Mouse (Mus musculus) small intestine, adult 2 months (tissue): ENCODE measurements around the gene Msantd1.

Experiments
- CTCF ChIP-seq: fragments of 200-500 bp; IDR thresholded peaks from 2 replicates; pipeline ENCODE4 v1.5.1; 2012; ENCODE audit warnings: low read depth, mild to moderate bottlenecking, control low read depth, inconsistent platforms, low read length, moderate library complexity, mixed read lengths; ENCODE audit not compliant: insufficient replicate concordance, insufficient read length; ENCODE audit errors: extremely low read depth
- POLR2A ChIP-seq: fragments of 200-500 bp; IDR thresholded peaks from 2 replicates; pipeline ENCODE4 v1.6.1; 2012; ENCODE audit warnings: low read depth, mild to moderate bottlenecking, control low read depth, inconsistent platforms, low read length, moderate library complexity

DNA sequence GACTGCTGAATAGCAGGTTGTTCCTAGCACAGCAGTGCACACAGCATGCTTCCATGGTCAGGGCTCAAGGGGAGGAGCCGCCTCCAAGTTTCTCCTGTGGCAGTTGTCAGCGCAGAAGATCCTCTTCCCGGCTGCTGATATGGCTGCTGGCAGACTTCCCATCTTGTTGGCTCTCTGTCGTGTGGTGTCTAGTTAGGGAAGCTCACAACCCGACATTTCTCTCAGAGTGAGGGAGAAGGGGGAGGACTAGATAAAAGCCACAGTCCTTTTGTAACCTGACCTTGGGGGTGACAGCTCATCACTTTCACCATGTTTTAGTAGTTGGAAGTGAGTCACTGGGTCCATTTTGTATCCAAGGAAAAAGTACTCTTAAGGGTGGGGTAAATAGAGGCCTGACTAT is 47.8 kb downstream of the Msantd1 start:
- TF ChIP-seq POLR2A (no peak), CTCF (no peak)
